8 mouse cellular contexts compared by ENCODE assay signal in the genomic region with DNA sequence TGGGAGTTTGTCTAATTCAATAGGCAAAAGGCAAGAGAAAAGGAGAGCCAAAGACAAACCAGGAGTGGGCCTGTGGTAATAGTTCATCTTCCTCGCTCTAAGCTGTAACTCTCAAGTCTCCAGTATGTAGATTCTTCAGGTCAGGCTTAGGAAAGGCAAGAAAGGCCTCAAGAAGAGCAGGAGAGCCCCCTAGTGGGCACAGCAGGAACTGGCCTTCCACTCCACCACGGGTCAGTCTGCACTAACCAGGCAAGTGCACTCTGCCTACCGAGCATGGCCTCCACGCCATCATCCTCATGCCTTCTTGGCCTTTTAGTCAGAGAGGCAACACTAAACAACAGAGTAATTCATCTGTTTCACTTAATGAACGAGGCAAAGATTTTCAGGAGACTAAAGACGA. TPM values are rescaled to one million over a fixed set of nuclear protein-coding genes. Genes with fewer than 3 reads are reported as not detected.
DNase-seq lines count a peak whose midpoint lies in the region; ATAC-seq lines count a peak whose summit lies in the region.

No protein-coding gene starts in this region.

- no peaks in the 10 kb centered on the region for H3K4me1 ChIP-seq in kidney, embryonic 14.5 days (ENCODE audit: control insufficient read depth, insufficient read depth, low read length)

- no peaks in the 10 kb centered on the region for H3K9me3 ChIP-seq in kidney, embryonic 14.5 days (ENCODE audit: control insufficient read depth, low read length)

- ATAC-seq in kidney, embryonic 14.5 days (ENCODE audit: low FRiP score, low TSS enrichment): peak; percentile 74; the same call in 1 of the 2 replicates
- peak; percentile 78 for ATAC-seq in monocyte, adult 5-6 weeks (replicated peaks; ENCODE audit: insufficient number of reproducible peaks, low FRiP score, low TSS enrichment, poor library complexity, severe bottlenecking)

- no peak overlapping the region for H3K4me2 ChIP-seq in kidney, embryonic 14.5 days (replicated peaks; ENCODE audit: low read depth, low read length)

- H3K27ac ChIP-seq in kidney, embryonic 14.5 days (ENCODE audit: low read depth, low read length): no peak overlapping the region

- peaks cover 41% of the 10 kb centered on the region for H3K36me3 ChIP-seq in kidney, embryonic 14.5 days (ENCODE audit: control insufficient read depth, insufficient read depth, low read length)

- WGBS in kidney, embryonic 14.5 days: 36% methylated on average over 6 of the region's 6 CpGs

- peak; percentile 45 for DNase-seq in urinary bladder, adult 2 months (ENCODE audit: low spot score)
- DNase-seq in urinary bladder, postnatal 10 days (ENCODE audit: low spot score): no peak
- DNase-seq in embryo, embryonic 10 days (ENCODE audit: low spot score): peak; percentile 74
- peak; percentile 45 to 50 for DNase-seq in gastrocnemius, postnatal 36 days
- peak; percentile 82 for DNase-seq in liver
- DNase-seq in spleen, postnatal 36 days (ENCODE audit: low spot score in 2 of 2): peak; percentile 77 to 83

- H3K9ac ChIP-seq in kidney, embryonic 14.5 days (ENCODE audit: low read depth, low read length): no peak overlapping the region

- H3K4me3 ChIP-seq in kidney, embryonic 14.5 days (ENCODE audit: low read length): no peak overlapping the region

- intact Hi-C loops in gastrocnemius, postnatal 36 days (cut with DNase I): loop anchor here (5.0 kb wide), 1 partner anchor 56 kb away; no protein-coding TSS in a partner anchor

- H3K27me3 ChIP-seq in kidney, embryonic 14.5 days (ENCODE audit: control insufficient read depth, insufficient read depth, low read length): no peaks in the 10 kb centered on the region

RNA-seq across cellular contexts. Expression of gene Rpia, which starts 23.3 kb away (rescaled TPM):
- 24.8 and 27.8 TPM in 2 replicates for polyA plus RNA-seq in urinary bladder, adult 2 months (2012; rRNA removed)
- 10 to 100 TPM; 12.1 to 16.3 TPM for total RNA-seq in gastrocnemius, postnatal 36 days (2021)
- polyA plus RNA-seq in kidney, embryonic 14.5 days (2014; fragmentation: Nextera tagmentation; extraction: Ambion mirVana): 3.2 and 5.5 TPM in 2 replicates
- total RNA-seq in monocyte, adult 5-6 weeks (2017): 52.8 to 74.0 TPM (median 63.0 TPM) in 3 replicates
